Mouse (Mus musculus): ENCODE measurements around the gene Elf1. TPM values are rescaled to one million over a fixed set of nuclear protein-coding genes. Genes with fewer than 3 reads are reported as not detected.

The Elf1 gene
- total and polyA plus RNA-seq, 2 experiments from 2014 or later = 2.1 to 7.2 TPM

DNA sequence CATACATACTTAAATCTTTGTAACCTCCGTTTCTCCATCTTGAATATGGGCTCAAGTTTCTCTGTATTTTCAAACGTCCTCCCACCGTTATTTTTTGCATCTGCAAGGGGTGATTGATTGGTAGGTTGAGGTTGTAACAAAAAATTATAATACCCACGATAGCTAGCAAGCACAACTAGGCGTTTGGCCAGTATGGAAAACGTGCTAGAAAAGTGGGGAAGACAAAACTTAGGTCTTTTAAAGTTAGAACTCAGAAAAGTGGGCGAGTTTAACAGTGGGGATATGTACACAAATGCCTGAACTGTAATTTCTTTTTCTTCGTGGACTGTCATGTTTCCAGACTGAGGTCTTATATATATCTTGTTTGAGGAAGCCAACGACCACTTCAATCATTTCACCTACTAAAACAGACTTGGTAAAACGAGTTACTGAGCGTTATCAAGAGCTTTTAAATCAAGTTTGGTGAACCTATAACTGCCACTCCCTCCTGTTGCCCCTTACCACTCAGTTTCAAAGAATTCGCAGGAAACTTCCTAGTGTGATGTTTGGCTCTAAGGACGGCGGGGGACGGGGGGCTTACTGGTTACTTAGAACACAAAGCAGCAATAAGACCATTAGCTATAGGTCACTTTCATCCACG, 105.6 kb downstream of the Elf1 start:
- no peak for ATAC-seq (ENCODE audit: low FRiP score)
- no peaks in the 10 kb centered on the region for H3K27me3 ChIP-seq (ENCODE audit: insufficient read depth, low read length)
- peak overlapping the region; percentile 62 for H3K9ac ChIP-seq (replicated peaks; ENCODE audit: low read length, poor library complexity, severe bottlenecking)
- peaks cover 14% of the 10 kb centered on the region for H3K4me1 ChIP-seq (ENCODE audit: insufficient read depth, low read length)
- peak overlapping the region; percentile 98 for H3K27ac ChIP-seq (ENCODE audit: low read depth, low read length)
- H3K4me3 ChIP-seq (ENCODE audit: low read depth, low read length) = peak overlapping the region; percentile 68
- H3K9me3 ChIP-seq (ENCODE audit: low read length) = no peaks in the 10 kb centered on the region
- no peaks in the 10 kb centered on the region for H3K36me3 ChIP-seq (ENCODE audit: insufficient read depth, low read length)
- peak overlapping the region; percentile 68 for H3K4me2 ChIP-seq (ENCODE audit: low read depth, low read length, poor library complexity, severe bottlenecking)
- DNase-seq (ENCODE audit: low spot score) = no peak
- WGBS = 35% methylated on average over 16 of the region's 16 CpGs
- TF ChIP-seq CTCF (IDR thresholded peaks at IDR 0.05) = no peak

DNA sequence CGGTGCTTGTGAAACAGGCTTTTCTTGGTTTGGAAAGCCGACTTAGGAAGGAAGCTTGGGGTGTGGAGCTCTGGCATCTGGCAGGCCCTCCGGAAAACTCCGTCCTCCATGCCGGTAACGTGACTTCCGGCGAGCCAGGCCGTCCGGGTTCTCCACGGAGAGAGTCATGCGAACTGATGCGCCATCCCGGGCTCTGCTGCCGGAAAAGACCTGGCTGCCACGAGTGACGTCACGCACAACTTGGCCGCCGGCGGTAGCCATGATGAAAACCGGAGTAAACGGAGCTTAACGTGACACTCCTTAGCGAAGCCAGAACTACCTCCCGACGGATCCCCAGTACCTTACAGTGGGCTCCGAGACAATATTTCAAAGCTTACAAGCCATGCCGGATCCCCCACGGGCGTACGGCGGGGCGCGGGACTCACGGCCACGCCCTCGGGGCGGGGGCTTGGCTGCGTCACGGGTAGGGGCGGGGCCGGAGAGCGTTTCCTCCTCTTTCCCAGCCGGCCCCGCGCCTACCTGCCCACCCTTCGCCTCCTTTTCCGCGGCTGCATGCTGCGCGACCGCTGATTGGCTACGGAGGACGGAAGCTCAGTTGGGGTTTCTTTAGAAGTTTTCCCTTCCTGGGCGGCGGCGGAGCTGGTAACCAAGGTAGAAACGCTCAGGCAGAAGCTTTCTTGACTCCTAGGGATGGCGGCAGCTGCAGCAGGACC, 106.3 kb downstream of the Elf1 start, which contains the start of gene Sugt1:
Sugt1 (plus strand) TSS at position 553 of the 713 bp plus-strand sequence.
- DNase-seq (ENCODE audit: low spot score) (peak; percentile 98), ATAC-seq (ENCODE audit: low FRiP score) (peak; percentile 99)
- Histone ChIP-seq H3K27me3 (ENCODE audit: insufficient read depth, low read length) (no peaks in the 10 kb centered on the region), H3K36me3 (ENCODE audit: insufficient read depth, low read length) (no peaks in the 10 kb centered on the region), H3K27ac (ENCODE audit: low read depth, low read length) (peak within 1 kb of the TSS; percentile 98), H3K4me1 (ENCODE audit: insufficient read depth, low read length) (peaks cover 14% of the 10 kb centered on the region), H3K4me3 (ENCODE audit: low read depth, low read length) (peak within 1 kb of the TSS; percentile 68), H3K4me2 (ENCODE audit: low read depth, low read length, poor library complexity, severe bottlenecking) (peak within 1 kb of the TSS; percentile 77), H3K9ac (replicated peaks; ENCODE audit: low read length, poor library complexity, severe bottlenecking) (peak within 1 kb of the TSS; percentile 71), H3K9me3 (ENCODE audit: low read length) (no peaks in the 10 kb centered on the region)
- 0% methylated on average over 60 of the region's 60 CpGs for WGBS
- no peak for TF ChIP-seq CTCF (IDR thresholded peaks at IDR 0.05)

DNA sequence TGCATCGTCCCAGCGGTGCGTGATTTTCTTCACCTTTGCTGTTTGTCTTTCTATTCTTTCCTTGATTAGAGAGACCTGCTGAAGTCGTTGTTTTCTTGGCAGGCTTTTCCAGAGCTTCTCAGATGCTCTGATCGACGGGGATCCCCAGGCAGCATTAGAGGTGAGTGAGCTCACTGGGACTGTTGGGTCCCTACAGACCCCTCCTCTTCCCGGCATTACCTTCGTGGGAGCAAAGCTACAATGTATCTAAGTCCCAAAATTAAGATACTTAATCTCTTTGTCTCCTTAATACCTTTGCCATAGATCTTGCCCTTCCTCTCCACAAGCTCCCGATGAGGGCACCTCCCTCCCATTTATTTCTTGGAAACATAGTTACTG, 106.8 kb downstream of the Elf1 start:
- Histone ChIP-seq H3K9me3 (ENCODE audit: low read length) (no peaks in the 10 kb centered on the region), H3K4me1 (ENCODE audit: insufficient read depth, low read length) (peaks cover 14% of the 10 kb centered on the region), H3K27me3 (ENCODE audit: insufficient read depth, low read length) (no peaks in the 10 kb centered on the region), H3K36me3 (ENCODE audit: insufficient read depth, low read length) (no peaks in the 10 kb centered on the region), H3K9ac (replicated peaks; ENCODE audit: low read length, poor library complexity, severe bottlenecking) (peak overlapping the region; percentile 71), H3K27ac (ENCODE audit: low read depth, low read length) (peak overlapping the region; percentile 98), H3K4me2 (ENCODE audit: low read depth, low read length, poor library complexity, severe bottlenecking) (peak overlapping the region; percentile 77), H3K4me3 (ENCODE audit: low read depth, low read length) (peak overlapping the region; percentile 68)
- peak; percentile 41 for ATAC-seq (ENCODE audit: low FRiP score)
- WGBS = 0% methylated on average over 9 of the region's 9 CpGs
- TF ChIP-seq CTCF (IDR thresholded peaks at IDR 0.05) = no peak
- DNase-seq (ENCODE audit: low spot score) = no peak

DNA sequence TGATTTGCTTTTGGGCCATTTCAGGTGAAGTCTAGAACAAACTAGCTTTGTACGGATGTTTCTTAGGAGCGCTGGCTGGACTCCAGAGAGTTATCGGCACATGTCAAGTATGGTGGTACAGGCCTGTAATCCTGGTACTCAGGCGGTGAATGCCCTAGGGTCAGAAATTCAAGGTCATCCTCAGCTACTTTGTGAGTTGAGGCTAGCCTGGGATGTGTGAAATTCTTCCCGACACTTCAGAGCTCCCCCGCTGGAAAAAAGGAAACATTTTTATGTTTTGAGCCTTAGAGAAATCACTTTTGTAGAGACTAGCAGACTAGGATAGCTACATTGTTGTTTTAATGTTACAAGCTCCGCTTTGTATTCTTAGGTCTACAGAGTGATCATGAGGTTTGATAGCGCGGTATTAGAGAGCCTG, 107.5 kb downstream of the Elf1 start:
- DNase-seq (ENCODE audit: low spot score) = no peak
- H3K4me3 ChIP-seq (ENCODE audit: low read depth, low read length) = peak overlapping the region; percentile 68
- no peak overlapping the region for H3K27ac ChIP-seq (ENCODE audit: low read depth, low read length)
- H3K36me3 ChIP-seq (ENCODE audit: insufficient read depth, low read length) = no peaks in the 10 kb centered on the region
- H3K9ac ChIP-seq (replicated peaks; ENCODE audit: low read length, poor library complexity, severe bottlenecking) = peak overlapping the region; percentile 71; the same call in 1 of the 2 replicates
- WGBS = 90% methylated on average over 9 of the region's 9 CpGs
- H3K27me3 ChIP-seq (ENCODE audit: insufficient read depth, low read length) = no peaks in the 10 kb centered on the region
- H3K4me2 ChIP-seq (ENCODE audit: low read depth, low read length, poor library complexity, severe bottlenecking) = peak overlapping the region; percentile 77
- TF ChIP-seq CTCF (IDR thresholded peaks at IDR 0.05) = no peak
- H3K4me1 ChIP-seq (ENCODE audit: insufficient read depth, low read length) = peaks cover 14% of the 10 kb centered on the region
- no peaks in the 10 kb centered on the region for H3K9me3 ChIP-seq (ENCODE audit: low read length)
- no peak for ATAC-seq (ENCODE audit: low FRiP score)

DNA sequence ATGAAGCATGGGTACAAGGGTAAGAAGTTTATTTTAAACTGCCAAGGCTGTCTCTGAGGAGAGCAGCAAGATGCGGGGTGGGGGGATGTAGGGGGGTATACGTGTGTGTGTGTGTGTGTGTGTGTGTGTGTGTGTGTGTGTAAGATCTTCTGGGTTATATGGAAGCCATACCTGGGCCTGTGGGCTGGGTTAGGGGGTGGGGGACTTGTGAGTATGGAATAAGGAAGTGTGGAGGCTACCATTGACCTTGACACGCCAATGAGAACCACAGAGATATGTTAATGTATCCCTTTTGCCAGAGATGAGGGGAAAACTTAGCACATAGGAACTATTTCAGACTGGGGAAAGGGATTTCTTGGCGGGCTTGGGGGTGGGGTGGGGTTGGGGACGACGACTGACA, 108.4 kb downstream of the Elf1 start:
- H3K4me3 ChIP-seq (ENCODE audit: low read depth, low read length) = no peak overlapping the region

DNA sequence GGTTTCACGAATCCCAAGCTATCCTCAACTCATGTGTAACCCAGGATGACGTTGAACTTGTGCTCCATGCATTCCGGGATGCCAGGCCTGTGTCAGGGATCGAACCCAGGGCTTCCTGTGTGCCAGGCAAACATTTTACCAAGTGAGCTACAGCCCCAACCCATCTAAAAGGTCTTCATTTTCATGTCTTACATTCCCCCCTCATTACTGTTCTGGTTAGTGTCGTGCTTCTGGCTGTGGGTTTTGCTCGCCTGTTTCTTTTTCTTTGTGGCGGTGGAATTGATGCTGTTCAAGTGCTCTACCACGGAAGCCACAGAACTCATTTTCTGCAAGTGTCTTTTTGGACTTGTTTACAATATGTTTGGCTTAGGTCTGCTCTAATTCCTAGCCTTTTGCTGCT, 109.9 kb downstream of the Elf1 start:
- no peaks in the 10 kb centered on the region for H3K9me3 ChIP-seq (ENCODE audit: low read length)
- H3K27ac ChIP-seq (ENCODE audit: low read depth, low read length) = no peak overlapping the region
- H3K27me3 ChIP-seq (ENCODE audit: insufficient read depth, low read length) = no peaks in the 10 kb centered on the region
- 0 out of 2 replicates have a peak, but pooled peaks cover 3% of the 10 kb centered on the region for H3K36me3 ChIP-seq (ENCODE audit: insufficient read depth, low read length)
- 97% methylated on average over 8 of the region's 8 CpGs for whole genome bisulfite sequencing
- no peak overlapping the region for H3K9ac ChIP-seq (replicated peaks; ENCODE audit: low read length, poor library complexity, severe bottlenecking)
- no peak for DNase-seq (ENCODE audit: low spot score)
- no peak overlapping the region for H3K4me2 ChIP-seq (ENCODE audit: low read depth, low read length, poor library complexity, severe bottlenecking)
- TF ChIP-seq CTCF (IDR thresholded peaks at IDR 0.05) = no peak
- peaks cover 14% of the 10 kb centered on the region for H3K4me1 ChIP-seq (ENCODE audit: insufficient read depth, low read length)
- ATAC-seq (ENCODE audit: low FRiP score) = no peak
- H3K4me3 ChIP-seq (ENCODE audit: low read depth, low read length) = no peak overlapping the region

More for the DNA sequence above, 108.4 kb downstream of the Elf1 start:
- WGBS = 96% methylated on average over 6 of the region's 6 CpGs
- TF ChIP-seq CTCF (IDR thresholded peaks at IDR 0.05) = no peak
- Histone ChIP-seq H3K27me3 (ENCODE audit: insufficient read depth, low read length) (no peaks in the 10 kb centered on the region), H3K9me3 (ENCODE audit: low read length) (no peaks in the 10 kb centered on the region), H3K4me1 (ENCODE audit: insufficient read depth, low read length) (peaks cover 14% of the 10 kb centered on the region), H3K9ac (replicated peaks; ENCODE audit: low read length, poor library complexity, severe bottlenecking) (no peak overlapping the region), H3K4me2 (ENCODE audit: low read depth, low read length, poor library complexity, severe bottlenecking) (no peak overlapping the region), H3K27ac (ENCODE audit: low read depth, low read length) (no peak overlapping the region), H3K36me3 (ENCODE audit: insufficient read depth, low read length) (no peaks in the 10 kb centered on the region)
- ATAC-seq (ENCODE audit: low FRiP score) (no peak), DNase-seq (ENCODE audit: low spot score) (no peak)
